Mouse (Mus musculus) ES-E14 (cell line): ENCODE measurements around the gene Sh3tc1. TPM values are rescaled to one million over a fixed set of nuclear protein-coding genes. Genes with fewer than 3 reads are reported as not detected.

Experiments
- DNase-seq: peaks from one replicate; pipeline ENCODE4 v3.0.0-alpha.2; 2013; ENCODE audit warnings: low read depth, low spot score
- H3K27ac ChIP-seq: 2 replicates; pipeline ENCODE4 v1.5.1; 2012; ENCODE audit warnings: low read depth, mild to moderate bottlenecking, low read length, moderate library complexity, mixed read lengths; ENCODE audit not compliant: poor library complexity, insufficient read depth, severe bottlenecking
- H3K36me3 ChIP-seq: 2 replicates; pipeline ENCODE4 v1.6.1; 2012; ENCODE audit warnings: mild to moderate bottlenecking, low read length, moderate library complexity, mixed read lengths; ENCODE audit not compliant: control insufficient read depth, poor library complexity, insufficient read depth, severe bottlenecking
- H3K4me1 ChIP-seq, 2 experiments: fragments of 150-350 bp in 1 of 2; sonication (generic) in 1 of 2; 2 replicates each; pipeline ENCODE4 v1.6.1; 2012; ENCODE audit warnings: low read length in 2 of 2, mild to moderate bottlenecking in 1 of 2, mixed read lengths in 1 of 2; ENCODE audit not compliant: control insufficient read depth in 2 of 2, insufficient read depth in 2 of 2, poor library complexity in 1 of 2
- H3K4me3 ChIP-seq, 2 experiments: fragments of 150-350 bp in 1 of 2; sonication (generic) in 1 of 2; 2 replicates each; pipeline ENCODE4 v1.5.1; 2012; ENCODE audit warnings: low read length in 2 of 2, low read depth in 1 of 2, mild to moderate bottlenecking in 1 of 2, mixed read lengths in 1 of 2; ENCODE audit not compliant: insufficient read depth in 1 of 2, poor library complexity in 1 of 2, severe bottlenecking in 1 of 2
- H3K9ac ChIP-seq: 2 replicates; pipeline ENCODE4 v1.6.1; 2012; ENCODE audit warnings: low read depth, mild to moderate bottlenecking, low read length, mixed read lengths; ENCODE audit not compliant: poor library complexity, insufficient read depth, severe bottlenecking
- H3K9me3 ChIP-seq: fragments of 150-350 bp; sonication (generic); 2 replicates; pipeline ENCODE4 v1.6.1; 2012; ENCODE audit warnings: low read depth, mild to moderate bottlenecking, low read length; ENCODE audit not compliant: control insufficient read depth, insufficient read depth
- CHD2 ChIP-seq: IDR thresholded peaks from 2 replicates; pipeline ENCODE4 v1.6.1; 2014; ENCODE audit warnings: mild to moderate bottlenecking, low read depth, low read length, inconsistent platforms
- HCFC1 ChIP-seq: IDR thresholded peaks from 2 replicates; pipeline ENCODE4 v1.6.1; 2012; ENCODE audit warnings: low read length, inconsistent platforms, borderline replicate concordance; ENCODE audit not compliant: insufficient read depth
- MAFK ChIP-seq: IDR thresholded peaks from 2 replicates; pipeline ENCODE4 v1.6.1; 2014; ENCODE audit warnings: mild to moderate bottlenecking, low read depth, low read length, inconsistent platforms; ENCODE audit not compliant: insufficient read depth
- ZC3H11A ChIP-seq: IDR thresholded peaks from 2 replicates; pipeline ENCODE4 v1.6.1; 2012; ENCODE audit warnings: low read depth, mild to moderate bottlenecking, inconsistent platforms, low read length, borderline replicate concordance
- ZNF384 ChIP-seq: IDR thresholded peaks from 2 replicates; pipeline ENCODE4 v1.6.1; 2012; ENCODE audit warnings: low read depth, low read length, inconsistent platforms
- in situ Hi-C, 2 experiments: fragments of 600-800 bp; cut with MboI; formaldehyde crosslinking; loops; one replicate each; pipeline ENCODE4 v1.15.1; 2025; ENCODE audit warnings: low sequenced_read_pairs in 2 of 2, inconsistent platforms in 1 of 2; ENCODE audit not compliant: unreplicated experiment in 2 of 2
- total RNA-seq: library from RNA; depleted of rRNA; stranded (reverse); fragments of 300-350 nt; gene quantifications from 2 replicates; pipeline ENCODE4 v1.2.3, GENCODE M21; 2012

Gene Sh3tc1
- total RNA-seq, 1 experiment = 5.9 TPM

- H3K4me3 ChIP-seq = no peak overlapping the region
- H3K9me3 ChIP-seq = no peaks in the 10 kb centered on the region
- peaks cover 0 to 7% of the 10 kb centered on the region in 2 experiments; a peak in 2 of 4 replicates for H3K4me1 ChIP-seq
- in situ Hi-C loops = no loop called here
- no peak for DNase-seq
- peaks cover 8% of the 10 kb centered on the region; the same call in 1 of the 2 replicates for H3K36me3 ChIP-seq
- TF ChIP-seq MAFK = no peak
- TF ChIP-seq CHD2 = peak; percentile 83
- TF ChIP-seq ZC3H11A = no peak
- TF ChIP-seq HCFC1 = no peak
- TF ChIP-seq ZNF384 = no peak
- H3K9ac ChIP-seq = no peak overlapping the region
- H3K27ac ChIP-seq = no peak overlapping the region
Observed at GRCm38 (mm10) chr5:35705411-35705810, 34.4 kb downstream of the Sh3tc1 start.

GRCm38 (mm10) chr5:35703814-35704213 is 36.0 kb downstream of the Sh3tc1 start:
- Histone ChIP-seq H3K4me3 (no peak overlapping the region), H3K36me3 (peaks cover 9% of the 10 kb centered on the region; the same call in 1 of the 2 replicates), H3K9me3 (no peaks in the 10 kb centered on the region), H3K4me1 (peaks cover 0 to 2% of the 10 kb centered on the region in 2 experiments; a peak in 1 of 4 replicates), H3K27ac (no peak overlapping the region), H3K9ac (no peak overlapping the region)
- in situ Hi-C loops = no loop called here
- DNase-seq = no peak
- no peak for TF ChIP-seq HCFC1
- TF ChIP-seq ZC3H11A = no peak
- TF ChIP-seq ZNF384 = no peak
- TF ChIP-seq MAFK = no peak
- TF ChIP-seq CHD2 = no peak

DNA sequence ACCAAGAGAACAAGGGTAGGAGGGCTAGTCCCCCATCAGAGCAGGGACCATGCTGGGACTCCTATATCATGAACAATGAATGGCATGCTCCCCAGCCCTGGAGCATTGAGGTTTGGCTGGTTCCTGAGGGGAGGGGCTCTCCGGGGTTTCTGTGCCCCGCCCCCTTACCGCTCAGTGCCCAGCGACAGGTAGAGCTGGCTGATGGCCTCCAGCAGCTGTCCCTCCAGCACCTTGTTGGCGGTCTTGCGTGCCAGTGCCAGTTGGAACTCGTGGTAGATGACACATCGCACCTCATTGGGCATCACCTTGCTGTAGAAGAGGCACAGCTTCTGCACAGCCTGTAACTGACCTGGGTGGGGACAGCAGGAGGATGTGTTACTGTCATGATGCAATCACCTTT is 36.6 kb downstream of the Sh3tc1 start:
- Histone ChIP-seq H3K36me3 (peaks cover 9% of the 10 kb centered on the region; the same call in 1 of the 2 replicates), H3K9me3 (no peaks in the 10 kb centered on the region), H3K9ac (no peak overlapping the region), H3K4me1 (peaks cover 0 to 2% of the 10 kb centered on the region in 2 experiments; a peak in 1 of 4 replicates), H3K4me3 (no peak overlapping the region), H3K27ac (no peak overlapping the region)
- no peak for DNase-seq
- TF ChIP-seq MAFK (no peak), HCFC1 (no peak)
- in situ Hi-C loops = no loop called here

GRCm38 (mm10) chr5:35702582-35703140 is 37.1 kb downstream of the Sh3tc1 start:
- no peak overlapping the region for H3K27ac ChIP-seq
- in situ Hi-C loops = no loop called here
- TF ChIP-seq ZNF384 = no peak
- no peak for TF ChIP-seq MAFK
- no peak for TF ChIP-seq CHD2
- no peak for TF ChIP-seq HCFC1
- no peak for TF ChIP-seq ZC3H11A
- H3K9me3 ChIP-seq = no peaks in the 10 kb centered on the region
- H3K36me3 ChIP-seq = peaks cover 9% of the 10 kb centered on the region; the same call in 1 of the 2 replicates
- peaks cover 0 to 2% of the 10 kb centered on the region in 2 experiments; a peak in 1 of 4 replicates for H3K4me1 ChIP-seq
- no peak overlapping the region for H3K4me3 ChIP-seq
- H3K9ac ChIP-seq = no peak overlapping the region
- no peak for DNase-seq
